Mouse (Mus musculus): ENCODE data around the gene Fbn1. TPM values are rescaled to one million over a fixed set of nuclear protein-coding genes. Genes with fewer than 3 reads are reported as not detected.

Fbn1 gene
- polyA plus RNA-seq, 1 experiment, result 0.99 TPM

- TF ChIP-seq POLR2A (IDR thresholded peaks at IDR 0.05; ENCODE audit: borderline replicate concordance, low read depth, low read length) (no peak), CTCF (IDR thresholded peaks at IDR 0.05; ENCODE audit: low read depth, low read length) (no peak)
- Histone ChIP-seq H3K4me1 (ENCODE audit: control insufficient read depth, insufficient read depth, low read length) (no peaks in the 10 kb centered on the region), H3K4me3 (ENCODE audit: insufficient read depth, low read length) (no peak overlapping the region), H3K27ac (ENCODE audit: insufficient read depth, low read depth, low read length) (no peak overlapping the region)
Observed at GRCm38 (mm10) chr2:125263056-125263455, 244.7 kb downstream of the Fbn1 start.

GRCm38 (mm10) chr2:125260326-125260725 lies 247.5 kb downstream of the Fbn1 start:
- Histone ChIP-seq H3K27ac (ENCODE audit: insufficient read depth, low read depth, low read length) (no peak overlapping the region), H3K4me3 (ENCODE audit: insufficient read depth, low read length) (no peak overlapping the region), H3K4me1 (ENCODE audit: control insufficient read depth, insufficient read depth, low read length) (peaks cover 2% of the 10 kb centered on the region; the same call in 1 of the 2 replicates)
- TF ChIP-seq POLR2A (IDR thresholded peaks at IDR 0.05; ENCODE audit: borderline replicate concordance, low read depth, low read length) (no peak), CTCF (IDR thresholded peaks at IDR 0.05; ENCODE audit: low read depth, low read length) (no peak)

- peaks cover 2% of the 10 kb centered on the region; the same call in 1 of the 2 replicates for H3K4me1 ChIP-seq (ENCODE audit: control insufficient read depth, insufficient read depth, low read length)
- TF ChIP-seq CTCF (IDR thresholded peaks at IDR 0.05; ENCODE audit: low read depth, low read length) (no peak), POLR2A (IDR thresholded peaks at IDR 0.05; ENCODE audit: borderline replicate concordance, low read depth, low read length) (no peak)
- no peak overlapping the region for H3K27ac ChIP-seq (ENCODE audit: insufficient read depth, low read depth, low read length)
- H3K4me3 ChIP-seq (ENCODE audit: insufficient read depth, low read length), result no peak overlapping the region
Observed at GRCm38 (mm10) chr2:125259230-125260120, 248.3 kb downstream of the Fbn1 start.

GRCm38 (mm10) chr2:125255886-125256285 lies 251.9 kb downstream of the Fbn1 start:
- Histone ChIP-seq H3K4me3 (ENCODE audit: insufficient read depth, low read length) (no peak overlapping the region), H3K27ac (ENCODE audit: insufficient read depth, low read depth, low read length) (no peak overlapping the region), H3K4me1 (ENCODE audit: control insufficient read depth, insufficient read depth, low read length) (peaks cover 2% of the 10 kb centered on the region; the same call in 1 of the 2 replicates)
- no peak for TF ChIP-seq CTCF (IDR thresholded peaks at IDR 0.05; ENCODE audit: low read depth, low read length)
- no peak for TF ChIP-seq POLR2A (IDR thresholded peaks at IDR 0.05; ENCODE audit: borderline replicate concordance, low read depth, low read length)

- no peak overlapping the region for H3K4me3 ChIP-seq (ENCODE audit: insufficient read depth, low read length)
- TF ChIP-seq CTCF (IDR thresholded peaks at IDR 0.05; ENCODE audit: low read depth, low read length), result no peak
- no peak for TF ChIP-seq POLR2A (IDR thresholded peaks at IDR 0.05; ENCODE audit: borderline replicate concordance, low read depth, low read length)
- no peak overlapping the region for H3K27ac ChIP-seq (ENCODE audit: insufficient read depth, low read depth, low read length)
- peaks cover 2% of the 10 kb centered on the region; the same call in 1 of the 2 replicates for H3K4me1 ChIP-seq (ENCODE audit: control insufficient read depth, insufficient read depth, low read length)
Observed at GRCm38 (mm10) chr2:125254630-125255029, 253.2 kb downstream of the Fbn1 start.

GRCm38 (mm10) chr2:125253699-125254098 lies 254.1 kb downstream of the Fbn1 start:
- Histone ChIP-seq H3K27ac (ENCODE audit: insufficient read depth, low read depth, low read length) (no peak overlapping the region), H3K4me3 (ENCODE audit: insufficient read depth, low read length) (no peak overlapping the region), H3K4me1 (ENCODE audit: control insufficient read depth, insufficient read depth, low read length) (peaks cover 3% of the 10 kb centered on the region; the same call in 1 of the 2 replicates)
- TF ChIP-seq CTCF (IDR thresholded peaks at IDR 0.05; ENCODE audit: low read depth, low read length), result no peak
- no peak for TF ChIP-seq POLR2A (IDR thresholded peaks at IDR 0.05; ENCODE audit: borderline replicate concordance, low read depth, low read length)

GRCm38 (mm10) chr2:125252275-125252674 lies 255.5 kb downstream of the Fbn1 start:
- H3K4me3 ChIP-seq (ENCODE audit: insufficient read depth, low read length), result no peak overlapping the region
- TF ChIP-seq POLR2A (IDR thresholded peaks at IDR 0.05; ENCODE audit: borderline replicate concordance, low read depth, low read length), result no peak
- peak; percentile 21; the same call in 1 of the 2 replicates for TF ChIP-seq CTCF (IDR thresholded peaks at IDR 0.05; ENCODE audit: low read depth, low read length)
- H3K27ac ChIP-seq (ENCODE audit: insufficient read depth, low read depth, low read length), result no peak overlapping the region
- H3K4me1 ChIP-seq (ENCODE audit: control insufficient read depth, insufficient read depth, low read length), result peaks cover 7% of the 10 kb centered on the region; the same call in 1 of the 2 replicates

GRCm38 (mm10) chr2:125251781-125252180 lies 256.0 kb downstream of the Fbn1 start:
- H3K4me3 ChIP-seq (ENCODE audit: insufficient read depth, low read length), result no peak overlapping the region
- 0 out of 2 replicates have a peak, but pooled peaks have one; percentile 10 for TF ChIP-seq CTCF (IDR thresholded peaks at IDR 0.05; ENCODE audit: low read depth, low read length)
- TF ChIP-seq POLR2A (IDR thresholded peaks at IDR 0.05; ENCODE audit: borderline replicate concordance, low read depth, low read length), result no peak
- no peak overlapping the region for H3K27ac ChIP-seq (ENCODE audit: insufficient read depth, low read depth, low read length)
- peaks cover 7% of the 10 kb centered on the region; the same call in 1 of the 2 replicates for H3K4me1 ChIP-seq (ENCODE audit: control insufficient read depth, insufficient read depth, low read length)

Other genes starting within 250 kb of the Fbn1 start
- gene Gm9913, start 2.9 kb downstream of the Fbn1 start, polyA plus RNA-seq (2012; ENCODE audit: insufficient read depth, insufficient read length, missing spikeins), result not detected in 2 replicates
- gene Cep152, start 117.1 kb upstream of the Fbn1 start, polyA plus RNA-seq (2012; ENCODE audit: insufficient read depth, insufficient read length, missing spikeins), result 5.8 and 6.4 TPM in 2 replicates
- gene Eid1, start 165.1 kb upstream of the Fbn1 start, polyA plus RNA-seq (2012; ENCODE audit: insufficient read depth, insufficient read length, missing spikeins), result 276 and 293 TPM in 2 replicates
- gene Shc4, start 216.2 kb upstream of the Fbn1 start, polyA plus RNA-seq (2012; ENCODE audit: insufficient read depth, insufficient read length, missing spikeins), result 1.5 and 1.8 TPM in 2 replicates

All from bone marrow macrophage, adult 2 months (primary cell).